1 mouse cellular context compared by ENCODE assay signal in the genomic region with DNA sequence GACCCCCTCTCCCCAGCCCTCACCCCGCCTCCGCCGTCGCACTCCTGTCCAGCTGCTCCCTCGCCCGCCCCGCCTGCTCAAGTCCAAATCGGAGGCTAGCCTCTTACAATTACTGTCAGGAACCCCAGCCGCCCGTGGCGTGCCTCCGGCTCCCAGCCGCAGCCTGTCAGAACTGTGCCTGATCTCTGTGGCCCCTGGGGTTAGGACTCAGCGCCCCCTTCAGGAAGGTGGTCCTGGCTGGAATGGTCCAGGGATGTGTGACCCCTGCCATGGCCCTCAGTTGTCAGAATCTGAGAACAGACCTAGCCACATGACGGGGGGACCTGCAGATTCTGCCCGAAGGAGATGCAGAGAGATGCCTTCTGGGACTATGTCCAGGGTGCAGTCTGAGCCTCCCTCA.
TF ChIP-seq lines count a peak whose summit lies in the region.

No protein-coding gene starts in this region.

TF ChIP-seq in ES-E14, 5 proteins besides CTCF, POLR2A, EP300 and RAD21:
- TF ChIP-seq ZC3H11A (IDR thresholded peaks at IDR 0.05; ENCODE audit: borderline replicate concordance, low read depth, low read length) = no peak
- no peak for TF ChIP-seq HCFC1 (IDR thresholded peaks at IDR 0.05; ENCODE audit: borderline replicate concordance, insufficient read depth, low read length)
- no peak for TF ChIP-seq CHD2 (IDR thresholded peaks at IDR 0.05; ENCODE audit: low read depth, low read length)
- no peak for TF ChIP-seq ZNF384 (IDR thresholded peaks at IDR 0.05; ENCODE audit: low read depth, low read length)
- TF ChIP-seq MAFK (IDR thresholded peaks at IDR 0.05; ENCODE audit: insufficient read depth, low read depth, low read length) = no peak
